Mouse (Mus musculus) limb, embryonic 12.5 days (tissue): Measurements from ENCODE around the gene Casp4. TPM values are rescaled to one million over a fixed set of nuclear protein-coding genes. Genes with fewer than 3 reads are reported as not detected.

Experiments used
- polyA plus RNA-seq: library from polyadenylated mRNA; unstranded; fragments of >200 nt; fragmentation: Nextera tagmentation; extraction: Ambion mirVana; gene quantifications from 2 replicates; pipeline ENCODE4 v1.2.1, GENCODE M21; 2016

The Casp4 gene
- polyA plus RNA-seq, 1 experiment from 2014 or later: 0.40 TPM

Other genes with a start within 250 kb of the Casp4 start
- gene Casp1, start 10.3 kb upstream of the Casp4 start, polyA plus RNA-seq: 0.60 and 0.85 TPM in 2 replicates
- gene Casp12, start 36.6 kb downstream of the Casp4 start, polyA plus RNA-seq: 0.08 TPM in 1 of 2 replicates, not detected in the other